Mouse (Mus musculus): Measurements from ENCODE around the gene Cdc42. TPM values are rescaled to one million over a fixed set of nuclear protein-coding genes. Genes with fewer than 3 reads are reported as not detected.

The Cdc42 gene
- polyA plus RNA-seq, 1 experiment from 2014 or later, result 680 TPM

GRCm38 (mm10) chr4:137365356-137366062, 8.0 kb upstream of the Cdc42 start:
- H3K9me3 ChIP-seq (ENCODE audit: control insufficient read depth, low read length), result no peaks in the 10 kb centered on the region
- no peak for ATAC-seq (ENCODE audit: low FRiP score, low TSS enrichment)
- H3K4me3 ChIP-seq (ENCODE audit: low read length), result no peak overlapping the region
- 85% methylated on average over 19 of the region's 19 CpGs for WGBS
- no peak overlapping the region for H3K9ac ChIP-seq (ENCODE audit: low read depth, low read length)
- H3K27me3 ChIP-seq (ENCODE audit: control insufficient read depth, insufficient read depth, low read length), result no peaks in the 10 kb centered on the region
- H3K27ac ChIP-seq (ENCODE audit: low read depth, low read length), result no peak overlapping the region
- H3K4me1 ChIP-seq (ENCODE audit: control insufficient read depth, insufficient read depth, low read length), result peaks cover 8% of the 10 kb centered on the region
- H3K4me2 ChIP-seq (replicated peaks; ENCODE audit: low read depth, low read length), result no peak overlapping the region
- no peaks in the 10 kb centered on the region for H3K36me3 ChIP-seq (ENCODE audit: control insufficient read depth, insufficient read depth, low read length)

GRCm38 (mm10) chr4:137364826-137365225, 7.3 kb upstream of the Cdc42 start:
- 89% methylated on average over 6 of the region's 6 CpGs for WGBS
- H3K9ac ChIP-seq (ENCODE audit: low read depth, low read length), result no peak overlapping the region
- H3K27ac ChIP-seq (ENCODE audit: low read depth, low read length), result no peak overlapping the region
- H3K4me3 ChIP-seq (ENCODE audit: low read length), result no peak overlapping the region
- no peaks in the 10 kb centered on the region for H3K27me3 ChIP-seq (ENCODE audit: control insufficient read depth, insufficient read depth, low read length)
- ATAC-seq (ENCODE audit: low FRiP score, low TSS enrichment), result no peak
- peaks cover 5% of the 10 kb centered on the region; the same call in 1 of the 2 replicates for H3K4me1 ChIP-seq (ENCODE audit: control insufficient read depth, insufficient read depth, low read length)
- H3K4me2 ChIP-seq (replicated peaks; ENCODE audit: low read depth, low read length), result no peak overlapping the region
- no peaks in the 10 kb centered on the region for H3K36me3 ChIP-seq (ENCODE audit: control insufficient read depth, insufficient read depth, low read length)
- no peaks in the 10 kb centered on the region for H3K9me3 ChIP-seq (ENCODE audit: control insufficient read depth, low read length)

GRCm38 (mm10) chr4:137360996-137361395, 3.5 kb upstream of the Cdc42 start:
- Histone ChIP-seq H3K27me3 (ENCODE audit: control insufficient read depth, insufficient read depth, low read length) (no peaks in the 10 kb centered on the region), H3K4me3 (ENCODE audit: low read length) (no peak overlapping the region), H3K36me3 (ENCODE audit: control insufficient read depth, insufficient read depth, low read length) (no peaks in the 10 kb centered on the region), H3K9ac (ENCODE audit: low read depth, low read length) (no peak overlapping the region), H3K9me3 (ENCODE audit: control insufficient read depth, low read length) (no peaks in the 10 kb centered on the region), H3K4me2 (replicated peaks; ENCODE audit: low read depth, low read length) (no peak overlapping the region), H3K4me1 (ENCODE audit: control insufficient read depth, insufficient read depth, low read length) (0 out of 2 replicates have a peak, but pooled peaks cover 2% of the 10 kb centered on the region), H3K27ac (ENCODE audit: low read depth, low read length) (no peak overlapping the region)
- no peak for ATAC-seq (ENCODE audit: low FRiP score, low TSS enrichment)
- 67% methylated on average over 3 of the region's 3 CpGs for WGBS

GRCm38 (mm10) chr4:137358291-137359002, 927 bp upstream of the Cdc42 start:
- WGBS, result 61% methylated on average over 14 of the region's 14 CpGs
- Histone ChIP-seq H3K4me2 (replicated peaks; ENCODE audit: low read depth, low read length) (no peak overlapping the region; the same call in 1 of the 2 replicates), H3K4me3 (ENCODE audit: low read length) (no peak overlapping the region), H3K9ac (ENCODE audit: low read depth, low read length) (no peak overlapping the region), H3K27me3 (ENCODE audit: control insufficient read depth, insufficient read depth, low read length) (no peaks in the 10 kb centered on the region), H3K4me1 (ENCODE audit: control insufficient read depth, insufficient read depth, low read length) (peaks cover 17% of the 10 kb centered on the region), H3K27ac (ENCODE audit: low read depth, low read length) (no peak overlapping the region), H3K36me3 (ENCODE audit: control insufficient read depth, insufficient read depth, low read length) (no peaks in the 10 kb centered on the region; the same call in 1 of the 2 replicates), H3K9me3 (ENCODE audit: control insufficient read depth, low read length) (no peaks in the 10 kb centered on the region)
- no peak for ATAC-seq (ENCODE audit: low FRiP score, low TSS enrichment)

- WGBS, result under 1% methylated on average over 51 of the region's 90 CpGs
- Histone ChIP-seq H3K27me3 (ENCODE audit: control insufficient read depth, insufficient read depth, low read length) (no peaks in the 10 kb centered on the region), H3K27ac (ENCODE audit: low read depth, low read length) (peak overlapping the region; percentile 97), H3K36me3 (ENCODE audit: control insufficient read depth, insufficient read depth, low read length) (no peaks in the 10 kb centered on the region; the same call in 1 of the 2 replicates), H3K4me2 (replicated peaks; ENCODE audit: low read depth, low read length) (peak overlapping the region; percentile 76), H3K4me1 (ENCODE audit: control insufficient read depth, insufficient read depth, low read length) (peaks cover 21% of the 10 kb centered on the region), H3K9ac (ENCODE audit: low read depth, low read length) (peak overlapping the region; percentile 99), H3K9me3 (ENCODE audit: control insufficient read depth, low read length) (no peaks in the 10 kb centered on the region), H3K4me3 (ENCODE audit: low read length) (peak overlapping the region; percentile 97)
- peak; percentile 78 for ATAC-seq (ENCODE audit: low FRiP score, low TSS enrichment)
These were observed 628 bp downstream of the Cdc42 start for GRCm38 (mm10) chr4:137356674-137357510.

GRCm38 (mm10) chr4:137350627-137351026, 6.9 kb downstream of the Cdc42 start:
- Histone ChIP-seq H3K27me3 (ENCODE audit: control insufficient read depth, insufficient read depth, low read length) (no peaks in the 10 kb centered on the region), H3K9ac (ENCODE audit: low read depth, low read length) (no peak overlapping the region), H3K9me3 (ENCODE audit: control insufficient read depth, low read length) (no peaks in the 10 kb centered on the region), H3K36me3 (ENCODE audit: control insufficient read depth, insufficient read depth, low read length) (peaks cover 23% of the 10 kb centered on the region), H3K4me2 (replicated peaks; ENCODE audit: low read depth, low read length) (no peak overlapping the region), H3K27ac (ENCODE audit: low read depth, low read length) (no peak overlapping the region), H3K4me1 (ENCODE audit: control insufficient read depth, insufficient read depth, low read length) (peaks cover 15% of the 10 kb centered on the region), H3K4me3 (ENCODE audit: low read length) (no peak overlapping the region)
- ATAC-seq (ENCODE audit: low FRiP score, low TSS enrichment), result no peak

- WGBS, result 94% methylated on average over 1 of the region's 1 CpGs
These were observed 11.7 kb downstream of the Cdc42 start for GRCm38 (mm10) chr4:137345790-137346189.

GRCm38 (mm10) chr4:137345112-137345511, 12.4 kb downstream of the Cdc42 start:
- Histone ChIP-seq H3K9me3 (ENCODE audit: control insufficient read depth, low read length) (no peaks in the 10 kb centered on the region), H3K27ac (ENCODE audit: low read depth, low read length) (no peak overlapping the region), H3K4me3 (ENCODE audit: low read length) (no peak overlapping the region), H3K9ac (ENCODE audit: low read depth, low read length) (no peak overlapping the region), H3K4me2 (replicated peaks; ENCODE audit: low read depth, low read length) (no peak overlapping the region), H3K36me3 (ENCODE audit: control insufficient read depth, insufficient read depth, low read length) (peaks cover 21% of the 10 kb centered on the region), H3K27me3 (ENCODE audit: control insufficient read depth, insufficient read depth, low read length) (no peaks in the 10 kb centered on the region), H3K4me1 (ENCODE audit: control insufficient read depth, insufficient read depth, low read length) (no peaks in the 10 kb centered on the region; the same call in 1 of the 2 replicates)
- ATAC-seq (ENCODE audit: low FRiP score, low TSS enrichment), result no peak
- 92% methylated on average over 2 of the region's 2 CpGs for WGBS

More at GRCm38 (mm10) chr4:137345790-137346189, 11.7 kb downstream of the Cdc42 start:
- no peak overlapping the region for H3K4me3 ChIP-seq (ENCODE audit: low read length)
- no peak overlapping the region for H3K27ac ChIP-seq (ENCODE audit: low read depth, low read length)
- H3K9me3 ChIP-seq (ENCODE audit: control insufficient read depth, low read length), result no peaks in the 10 kb centered on the region
- no peak overlapping the region for H3K9ac ChIP-seq (ENCODE audit: low read depth, low read length)
- H3K36me3 ChIP-seq (ENCODE audit: control insufficient read depth, insufficient read depth, low read length), result peaks cover 26% of the 10 kb centered on the region
- no peak overlapping the region for H3K4me2 ChIP-seq (replicated peaks; ENCODE audit: low read depth, low read length)
- no peaks in the 10 kb centered on the region; the same call in 1 of the 2 replicates for H3K4me1 ChIP-seq (ENCODE audit: control insufficient read depth, insufficient read depth, low read length)
- no peak for ATAC-seq (ENCODE audit: low FRiP score, low TSS enrichment)
- no peaks in the 10 kb centered on the region for H3K27me3 ChIP-seq (ENCODE audit: control insufficient read depth, insufficient read depth, low read length)
